Mouse (Mus musculus) testis, postnatal 10 days (tissue): Measurements from ENCODE around the gene Olfr56.
"Not testable (repeated sequence)": the region's sequence is repeated elsewhere in the genome, so short reads cannot be mapped to it uniquely, and the experiment has no call there.

ENCODE experiments used
- DNase-seq: peaks from one replicate; pipeline ENCODE4 v3.0.0; 2021; ENCODE audit warnings: low spot score

Gene Olfr56

DNA sequence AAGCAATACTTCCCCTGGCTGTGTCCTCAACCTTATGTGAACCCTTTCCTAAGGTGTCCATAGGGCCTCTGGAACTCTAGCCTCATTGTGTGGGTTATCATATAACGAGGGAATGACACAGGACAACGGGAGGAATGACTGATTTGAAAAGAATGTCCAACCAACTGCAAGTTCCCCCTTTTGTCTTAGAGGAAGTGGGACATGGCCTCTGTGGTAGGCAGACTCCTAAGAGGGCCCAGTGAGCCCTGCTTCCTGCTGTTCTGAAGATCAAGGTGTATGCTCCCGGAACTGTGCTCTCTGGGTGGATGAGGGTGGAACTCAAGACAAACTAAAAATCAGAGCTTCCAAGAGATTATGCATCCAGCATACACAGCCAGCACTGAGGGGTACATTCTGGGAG, 81.4 kb downstream of the Olfr56 start:
- DNase-seq: not testable (repeated sequence)

DNA sequence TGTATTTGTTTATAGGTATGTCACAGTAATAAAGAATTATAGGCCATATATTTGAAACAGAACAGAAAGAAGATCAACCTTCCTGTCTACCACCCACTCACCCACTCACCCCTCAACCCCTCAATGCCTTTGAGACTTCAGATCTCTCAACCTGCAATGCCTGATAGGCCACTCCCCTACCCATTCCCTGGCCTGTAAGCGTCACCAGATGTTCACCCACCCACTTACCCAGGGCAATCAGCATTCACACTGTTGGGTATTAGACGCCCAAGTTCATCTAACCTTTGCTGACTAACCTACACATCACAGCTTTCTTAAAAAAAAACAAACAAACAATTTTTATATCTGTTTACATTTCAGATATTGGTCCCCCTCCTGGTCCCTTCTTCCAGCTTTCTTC, 83.2 kb downstream of the Olfr56 start:
- DNase-seq: not testable (repeated sequence)

DNA sequence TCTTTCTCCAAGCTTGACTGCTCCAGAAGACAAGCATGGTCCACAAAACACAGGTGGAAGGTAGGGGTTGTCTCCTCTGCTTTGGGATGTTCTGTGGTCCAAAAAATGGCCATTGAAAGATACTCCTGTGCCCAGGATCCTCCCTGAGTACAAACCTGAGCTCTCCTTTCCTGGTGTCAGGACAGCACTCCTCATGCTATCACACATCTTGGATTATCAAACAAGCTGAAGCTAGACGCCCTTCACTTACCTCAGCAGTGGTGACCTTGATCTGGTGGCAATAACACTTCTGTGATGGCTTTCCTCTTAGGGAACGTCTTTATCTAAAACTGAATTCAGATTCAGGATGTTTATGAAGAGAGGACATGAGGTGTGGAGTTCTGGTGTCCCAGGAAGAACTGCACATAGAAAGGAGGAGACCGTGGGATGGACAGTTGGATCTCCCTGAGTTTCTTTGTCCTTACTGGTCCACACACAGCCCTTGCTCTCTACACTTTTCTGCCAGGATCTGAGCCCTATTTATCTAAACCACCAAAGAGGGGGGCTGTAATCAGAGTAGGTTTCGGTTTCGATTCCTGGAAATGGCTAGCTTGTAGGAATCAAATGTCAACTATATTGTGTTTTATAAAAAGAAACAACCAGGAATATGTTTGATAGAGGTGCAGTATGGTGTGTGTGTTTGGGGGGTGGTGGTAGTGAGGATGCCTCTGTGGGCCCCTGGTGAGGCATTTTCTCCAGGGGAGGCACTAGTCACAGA, 85.2 kb downstream of the Olfr56 start, which contains the start of gene Tgtp2:
Tgtp2 (minus strand) TSS at position 494 of the 757 bp plus-strand sequence.
- not testable (repeated sequence) for DNase-seq

DNA sequence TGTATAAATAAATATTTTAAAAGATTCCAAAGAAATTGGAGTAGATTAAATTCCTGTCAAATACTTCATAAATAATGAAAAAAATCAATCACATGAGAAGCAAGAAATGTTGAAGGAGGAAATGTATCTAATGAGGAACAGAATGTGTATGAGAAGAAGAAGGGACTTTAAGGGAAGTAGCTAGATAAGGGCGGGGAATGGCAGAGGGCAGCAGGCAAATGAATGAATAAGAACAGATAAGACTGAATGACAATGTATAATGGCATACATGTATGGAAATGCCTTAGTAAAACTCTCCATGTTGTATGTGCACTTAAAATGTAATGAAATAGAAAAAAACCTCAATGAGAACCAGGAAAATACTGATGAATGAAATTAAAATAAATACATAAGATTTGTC, 89.7 kb downstream of the Olfr56 start:
- no peak for DNase-seq

DNA sequence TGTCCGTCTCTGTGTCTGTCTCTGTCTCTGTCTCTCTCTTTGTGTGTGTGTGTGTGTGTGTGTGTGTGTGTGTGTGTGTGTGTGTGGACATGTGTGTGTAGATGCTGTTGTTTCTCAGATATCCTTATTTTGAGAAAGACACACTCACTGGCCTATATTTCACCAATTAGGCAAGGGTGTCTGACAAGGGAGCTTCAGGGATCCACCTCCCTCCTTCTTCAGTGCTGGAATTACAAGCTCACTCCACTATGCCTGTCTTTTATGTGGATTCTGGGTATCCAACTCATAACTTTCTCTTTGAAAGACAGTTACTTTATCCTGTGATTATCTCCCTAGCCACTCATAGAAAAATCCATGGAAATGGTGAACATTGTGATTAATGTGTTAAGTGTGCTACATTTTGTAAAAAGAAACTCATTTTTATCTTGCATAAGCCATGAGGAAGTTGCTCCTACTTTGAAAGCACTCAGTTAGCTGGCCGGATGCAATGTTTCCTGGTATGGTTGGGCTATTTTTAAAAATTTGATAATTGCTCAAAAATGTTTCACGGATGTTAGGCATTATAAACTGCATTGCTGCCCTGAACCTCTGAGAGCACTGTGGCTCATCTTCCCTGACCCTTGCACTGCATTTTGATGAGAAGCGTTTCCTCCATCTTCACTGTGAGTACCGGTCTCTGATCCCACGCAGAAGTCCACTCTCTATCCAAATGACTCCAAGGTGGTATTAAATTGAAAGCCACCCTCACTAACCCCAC, 97.5 kb downstream of the Olfr56 start, which contains the start of gene Ifi47:
Ifi47 (plus strand) TSS at position 587 of the 757 bp plus-strand sequence.
- not testable (repeated sequence) for DNase-seq

DNA sequence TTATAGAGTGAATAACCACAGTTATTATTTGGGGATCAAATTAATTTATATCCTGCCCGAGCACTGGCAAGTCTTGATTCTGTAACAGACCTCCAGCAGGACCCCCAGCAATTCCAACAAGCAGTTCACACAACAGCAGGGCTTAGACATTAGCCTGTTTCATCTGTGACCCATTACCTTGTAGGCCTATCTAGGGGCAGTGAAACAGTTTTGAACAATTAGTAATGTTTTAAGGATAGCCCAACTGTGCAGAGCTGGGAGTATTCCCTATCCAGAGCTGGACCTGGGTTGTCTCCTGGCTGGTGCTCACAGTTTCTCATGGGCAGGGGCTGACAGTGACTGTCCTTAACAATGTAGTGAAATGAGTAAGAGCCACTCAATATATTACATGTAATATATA, 98.3 kb downstream of the Olfr56 start:
- no peak for DNase-seq

DNA sequence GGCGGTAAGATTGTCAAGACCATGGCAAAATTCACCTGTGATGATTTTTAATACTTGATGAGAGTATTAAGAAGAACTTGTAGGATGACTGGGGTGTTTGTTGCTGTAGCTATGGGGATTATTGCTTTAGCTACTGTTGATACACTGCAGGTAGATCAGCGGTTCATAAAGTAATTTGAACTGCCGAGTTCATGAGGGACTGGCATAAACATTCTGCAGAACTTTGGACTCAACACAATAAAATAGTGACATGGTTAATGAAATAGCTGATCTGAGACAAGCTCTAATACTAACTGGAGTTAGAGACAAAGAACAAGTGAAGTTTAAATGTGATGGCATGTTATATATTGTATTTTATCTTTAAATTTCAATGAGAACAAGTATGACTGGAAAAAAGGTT, 100.0 kb downstream of the Olfr56 start:
- no peak for DNase-seq

DNA sequence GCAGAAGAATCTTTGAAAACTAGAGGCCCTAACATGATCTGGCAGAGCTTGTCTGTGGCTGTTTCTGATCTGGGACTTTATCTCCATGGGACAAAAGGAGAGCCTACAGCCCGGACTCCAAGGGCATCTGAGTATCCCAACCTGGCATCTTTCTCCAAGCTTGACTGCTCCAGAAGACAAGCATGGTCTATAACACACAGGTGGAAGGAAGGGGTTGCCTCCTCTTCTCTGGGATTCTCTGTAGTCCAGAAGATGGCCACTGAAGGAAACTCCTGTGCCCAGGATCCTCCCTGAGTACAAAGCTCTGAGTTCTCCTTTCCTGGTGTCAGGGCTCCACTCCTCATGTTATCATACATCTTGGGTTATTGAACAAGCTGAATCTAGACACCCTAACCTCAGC, 101.9 kb downstream of the Olfr56 start:
- DNase-seq: no peak

DNA sequence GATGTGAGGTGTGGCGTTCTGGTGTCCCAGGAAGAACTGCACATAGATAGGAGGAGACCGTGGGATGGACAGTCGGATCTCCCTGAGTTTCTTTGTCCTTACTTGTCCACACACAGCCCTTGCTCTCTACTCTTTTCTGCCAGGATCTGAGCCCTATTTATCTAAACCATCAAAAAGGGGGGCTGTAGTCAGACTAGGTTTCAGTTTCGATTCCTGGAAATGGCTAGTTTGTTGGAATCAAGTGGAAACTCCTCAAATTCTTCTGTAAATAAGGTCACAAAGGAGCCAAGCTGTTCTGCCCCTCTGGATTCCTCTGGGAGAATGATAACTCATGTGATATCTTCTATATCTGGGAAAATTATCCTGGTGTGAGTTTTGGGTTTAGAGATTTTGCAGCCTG, 102.7 kb downstream of the Olfr56 start:
- no peak for DNase-seq

DNA sequence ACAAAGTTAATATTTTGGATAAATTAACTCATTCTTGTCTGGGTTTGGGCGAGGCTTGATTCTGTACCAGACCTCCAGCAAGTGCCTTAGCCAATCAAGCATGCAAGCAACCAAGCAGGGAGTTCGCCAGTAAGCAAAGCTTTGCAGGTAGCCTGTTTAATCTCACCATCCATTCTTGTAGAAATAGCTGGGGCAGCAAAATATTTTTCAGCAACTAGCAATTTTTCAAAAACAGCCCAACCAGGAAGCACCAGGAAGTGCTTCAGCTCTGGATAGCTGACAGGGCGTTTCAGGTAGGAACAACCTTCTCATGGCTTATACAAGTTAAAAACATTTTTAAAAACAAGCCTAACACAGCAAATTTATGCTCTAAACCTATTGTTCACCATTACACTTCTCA, 103.2 kb downstream of the Olfr56 start:
- DNase-seq: no peak

DNA sequence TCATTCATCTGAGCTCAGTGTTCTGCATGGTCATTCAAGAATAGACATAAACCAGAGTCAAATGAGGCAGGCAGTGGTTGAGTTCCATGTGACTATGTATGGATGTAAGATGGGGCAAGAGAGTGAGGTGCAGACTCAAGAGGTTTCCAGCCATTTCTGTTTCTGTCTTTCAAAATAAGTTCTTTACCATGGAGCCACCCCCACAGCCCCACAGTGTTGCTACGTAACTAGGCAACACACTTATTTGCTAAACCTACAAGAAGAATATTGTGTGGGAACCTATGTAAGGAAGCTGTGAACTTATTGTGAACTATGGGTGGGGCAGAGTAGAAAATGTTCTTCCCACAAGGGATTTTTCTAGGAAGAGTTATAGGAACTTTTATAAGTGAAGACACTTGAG, 104.5 kb downstream of the Olfr56 start:
- no peak for DNase-seq

DNA sequence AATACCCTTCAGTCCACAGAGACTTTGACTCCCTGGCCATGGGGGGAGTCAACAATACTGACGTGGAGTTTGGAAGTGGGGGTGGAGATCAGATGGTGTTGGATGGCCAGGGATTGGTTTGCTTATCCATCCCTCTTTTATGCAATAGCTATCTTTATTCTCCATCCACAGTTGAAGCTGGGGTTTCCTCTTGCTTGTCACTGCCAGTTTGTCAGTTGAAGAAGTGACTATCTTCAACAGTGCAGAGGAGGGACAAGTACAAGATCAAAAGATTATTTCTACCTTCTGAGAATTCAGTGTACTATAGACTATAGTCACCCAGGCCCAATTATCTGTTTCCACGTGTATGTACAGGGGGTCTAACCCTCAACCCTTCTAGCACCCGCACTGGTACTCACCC, 105.1 kb downstream of the Olfr56 start:
- no peak for DNase-seq

DNA sequence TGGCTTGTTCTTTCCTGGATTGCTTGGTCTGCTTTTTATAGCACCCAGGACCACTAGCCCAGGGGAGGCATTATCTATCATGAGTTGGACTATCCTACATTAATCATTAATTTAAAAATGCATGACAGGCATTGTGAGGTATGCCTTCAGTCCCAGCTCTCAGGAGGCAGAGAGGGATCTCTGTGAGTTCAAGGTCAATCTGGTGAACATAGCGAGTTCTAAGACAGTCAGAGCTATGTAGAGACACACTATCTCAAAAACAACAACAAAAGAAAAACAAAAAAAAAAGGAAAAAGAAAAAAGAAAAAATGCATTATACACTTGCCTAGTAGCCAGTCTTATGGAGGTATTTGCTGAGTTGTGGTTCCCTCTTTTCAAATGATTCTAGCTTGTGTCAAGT, 105.7 kb downstream of the Olfr56 start:
- DNase-seq: no peak

DNA sequence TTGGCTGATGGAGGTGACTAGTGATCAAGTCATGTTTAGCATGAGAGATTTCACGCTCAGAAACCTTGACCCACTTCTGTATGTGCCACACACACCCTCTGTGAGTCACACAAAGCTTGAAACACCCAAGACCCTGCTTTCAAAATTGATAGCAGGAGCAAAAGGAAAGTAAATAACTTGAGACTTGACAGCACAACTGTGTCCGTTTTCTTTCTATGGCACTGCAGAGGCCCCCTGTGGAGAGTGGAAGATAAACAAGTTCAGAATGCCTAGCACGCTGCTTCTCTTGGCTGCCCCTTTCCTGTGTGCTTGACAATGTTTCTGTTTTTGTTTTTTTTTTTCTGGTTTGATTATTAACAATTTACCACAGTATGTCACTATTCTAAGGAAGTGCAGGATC, 106.2 kb downstream of the Olfr56 start:
- no peak for DNase-seq

DNA sequence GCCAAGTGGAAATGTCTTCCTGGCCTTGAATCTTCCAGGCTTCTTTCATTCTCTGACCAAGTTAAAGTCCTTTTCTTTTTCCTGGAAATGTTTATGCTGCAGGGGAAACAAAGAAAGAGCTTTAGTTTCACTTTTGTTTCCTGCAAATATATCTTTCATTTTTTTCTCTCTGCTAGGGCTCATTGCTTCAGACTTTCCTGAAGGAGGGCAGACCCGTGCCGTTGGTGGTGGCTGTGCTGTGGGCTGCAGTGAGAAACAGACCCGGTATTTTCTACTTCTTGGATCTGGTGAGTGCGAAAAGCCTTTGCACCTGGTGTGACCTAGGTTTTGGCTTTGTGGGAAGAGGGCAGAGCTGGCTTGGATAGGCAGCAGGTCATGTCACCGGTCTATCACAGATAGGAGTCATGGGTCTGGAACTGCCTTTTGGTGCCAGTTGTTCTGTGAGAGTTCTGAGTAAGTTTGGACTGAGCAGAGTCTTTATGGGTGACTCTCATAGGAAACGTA, 108.2 kb downstream of the Olfr56 start:
- DNase-seq: no peak

DNA sequence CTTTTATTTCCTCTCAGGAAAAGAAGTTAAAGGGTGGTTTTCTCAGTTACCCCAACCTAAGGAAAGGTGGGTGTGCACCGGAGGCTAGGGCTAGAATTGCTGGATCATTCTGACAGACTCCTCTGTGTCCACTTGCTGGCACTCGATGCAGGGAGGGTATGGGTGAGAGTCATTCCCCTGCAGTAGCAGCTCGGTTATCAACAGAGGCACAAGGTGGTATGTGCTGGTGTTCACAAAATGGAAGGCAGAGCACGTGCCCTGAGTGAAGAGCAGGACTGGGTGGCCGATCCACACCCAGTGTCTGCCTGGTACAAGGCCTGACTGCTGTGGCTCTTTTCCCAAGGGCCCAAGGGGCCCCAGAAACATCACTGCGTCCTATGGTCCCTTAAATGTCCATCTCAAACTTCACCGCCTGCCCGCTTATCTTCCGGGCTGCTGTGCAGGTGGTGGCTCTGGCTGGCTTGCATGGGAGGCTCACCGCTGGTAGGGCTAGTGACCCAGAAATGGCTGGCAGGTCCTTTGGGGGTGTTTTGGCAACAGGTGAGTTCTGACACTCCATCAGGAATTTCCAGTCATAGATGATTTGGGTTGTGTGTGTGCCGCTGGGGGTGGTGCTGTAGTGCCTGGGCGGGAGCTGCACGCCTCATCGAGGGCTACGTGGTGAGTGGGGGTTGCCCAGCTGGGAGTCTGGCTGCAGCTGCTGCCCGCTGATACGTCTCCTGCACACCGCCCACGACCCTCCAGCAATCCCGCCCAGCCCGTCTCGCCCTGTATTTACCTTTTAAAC, 109.3 kb downstream of the Olfr56 start:
- peak; percentile 57 for DNase-seq

DNA sequence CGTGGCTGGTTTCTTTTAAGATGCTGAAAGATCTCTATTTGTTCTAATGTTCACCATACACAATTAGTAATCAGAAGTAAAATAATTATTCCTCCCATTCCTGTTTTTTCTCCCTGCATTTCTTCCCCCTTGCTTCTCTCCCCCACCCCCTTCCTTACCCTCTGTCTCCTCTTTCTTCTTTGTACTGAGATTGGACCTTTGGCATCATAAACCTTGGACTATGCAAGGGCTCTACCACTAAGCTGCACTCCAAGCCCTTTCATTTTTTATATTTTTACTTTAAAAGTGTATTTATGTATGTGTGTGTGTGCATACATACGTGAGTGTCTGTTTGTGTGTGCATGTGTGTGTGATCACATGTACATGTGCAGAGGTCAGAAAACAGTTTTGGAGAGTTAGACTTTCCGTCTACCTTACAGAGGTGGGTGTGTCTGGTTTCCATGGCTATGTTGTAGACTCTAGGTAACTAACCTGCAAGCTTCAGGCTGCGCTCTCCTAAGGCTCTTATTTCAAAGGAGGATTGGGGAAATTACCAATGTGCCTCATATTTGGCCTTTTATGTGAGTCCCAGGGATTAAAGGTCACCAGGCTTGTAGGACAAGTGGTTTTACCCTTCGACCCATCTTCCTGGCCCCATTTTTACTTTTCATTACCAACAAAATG, 110.4 kb downstream of the Olfr56 start:
- no peak for DNase-seq

DNA sequence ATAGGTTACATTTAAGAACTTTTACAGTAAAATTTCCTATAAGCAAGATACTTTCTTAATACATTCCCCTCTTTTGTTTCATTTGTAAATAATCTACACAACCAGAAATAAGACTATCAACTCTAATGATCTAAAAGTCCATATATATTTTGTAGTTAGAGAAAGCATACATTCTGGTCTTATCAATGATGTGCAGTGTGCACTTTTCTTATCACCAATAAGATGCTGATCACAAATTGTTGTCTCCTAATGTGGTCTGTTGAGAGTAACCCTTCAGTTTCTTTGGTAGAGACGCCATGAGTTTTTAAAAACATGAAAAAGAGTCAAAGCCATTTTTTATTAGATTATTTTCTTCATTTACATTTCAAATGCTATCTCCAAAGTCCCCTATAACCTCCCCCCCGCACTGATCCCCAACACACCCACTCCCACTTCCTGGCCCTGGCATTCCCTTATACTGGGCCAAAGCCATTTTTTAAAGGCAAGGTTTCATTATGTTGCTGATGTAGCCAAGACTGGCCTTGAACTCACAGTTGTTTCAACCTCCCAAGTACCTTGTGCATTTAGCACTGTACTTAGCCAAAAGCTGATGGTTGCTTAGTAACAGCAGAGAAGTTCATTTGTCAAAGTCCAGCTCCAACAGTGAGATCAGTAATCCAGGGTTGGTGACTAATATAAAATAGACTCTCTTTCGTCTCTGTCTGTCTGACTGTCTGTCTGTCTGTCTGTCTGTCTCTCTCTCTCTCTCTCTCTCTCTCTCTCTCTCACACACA, 111.2 kb downstream of the Olfr56 start:
- no peak for DNase-seq

DNA sequence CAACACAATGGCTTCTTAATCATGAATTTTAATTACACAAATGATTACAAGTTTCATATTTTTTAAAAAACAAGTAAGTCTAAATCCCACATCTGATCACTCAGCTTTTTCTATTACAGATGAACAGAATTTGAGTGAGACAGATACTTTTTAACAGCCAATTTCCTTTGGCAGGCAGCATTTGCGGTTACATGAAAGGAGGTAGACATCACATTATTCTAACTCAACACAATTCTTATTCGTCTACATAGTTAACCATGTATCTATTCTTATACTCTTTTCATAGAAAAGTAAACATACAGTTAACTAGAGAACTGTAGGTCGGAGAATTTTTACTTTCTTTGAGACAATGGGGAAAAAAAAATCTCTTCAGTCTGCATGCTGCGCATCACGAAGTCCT, 111.9 kb downstream of the Olfr56 start:
- DNase-seq: no peak

DNA sequence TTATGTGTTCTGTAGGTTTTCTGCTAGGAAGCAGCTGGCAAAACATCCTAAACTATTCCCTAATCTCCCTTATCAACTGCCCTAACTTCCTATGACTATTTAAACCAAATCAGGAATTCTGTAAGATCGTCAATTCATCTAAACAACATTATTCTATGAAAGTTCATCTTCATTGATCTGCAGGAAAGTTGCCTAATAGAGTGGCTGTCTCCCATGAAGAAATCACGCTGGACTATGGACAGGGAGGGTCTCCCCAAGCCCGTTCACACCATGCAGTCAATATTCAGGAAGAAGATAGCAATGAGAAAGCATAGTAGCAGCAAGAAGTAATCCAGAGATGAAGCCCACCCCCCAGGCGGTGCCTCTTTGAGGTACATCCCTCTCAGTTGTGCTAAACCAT, 112.5 kb downstream of the Olfr56 start:
- DNase-seq: no peak

DNA sequence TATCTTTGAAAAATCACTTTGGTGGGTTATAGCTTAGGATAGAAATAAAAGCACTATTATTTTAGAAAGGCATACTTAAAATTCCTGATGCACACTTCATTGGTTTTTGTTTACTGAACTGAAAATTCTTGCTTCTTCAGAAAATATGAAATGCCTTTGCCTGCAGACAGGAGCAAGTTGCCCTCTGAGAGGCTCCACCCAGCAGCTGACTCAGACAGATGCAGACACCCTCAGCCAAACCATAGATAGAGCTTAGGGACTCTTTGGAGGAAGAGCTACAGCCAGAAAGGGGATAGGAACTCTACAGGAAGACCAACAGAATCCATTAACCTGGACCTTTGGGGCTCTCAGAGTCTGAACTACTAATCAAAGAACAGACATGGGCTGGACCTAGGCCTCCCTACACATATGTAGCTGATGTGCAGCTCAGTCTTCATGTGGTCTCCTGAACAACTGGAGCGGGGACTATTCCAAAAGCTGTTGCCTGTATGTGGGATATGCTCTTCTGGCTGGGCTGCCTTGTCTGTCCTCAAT, 113.4 kb downstream of the Olfr56 start:
- no peak for DNase-seq
